Mouse (Mus musculus) heart, postnatal 36 days (tissue): Measurements from ENCODE around the gene Marveld3. TPM values are rescaled to one million over a fixed set of nuclear protein-coding genes. Genes with fewer than 3 reads are reported as not detected.

ENCODE experiments used
- DNase-seq, 2 experiments: peaks; one replicate each; pipeline ENCODE4 v3.0.0; 2021 to 2022
- intact Hi-C: fragments of 180-260 bp; cut with DNase I; formaldehyde crosslinking; loops from one replicate; pipeline ENCODE4 v1.15.1; 2025
- total RNA-seq, 2 experiments: library from RNA; stranded (reverse); gene quantifications; 2 replicates each; pipeline ENCODE4 v1.2.3; 2021

Marveld3 gene
- total RNA-seq, 2 experiments from 2014 or later, result 0.14 to 0.19 TPM

DNA sequence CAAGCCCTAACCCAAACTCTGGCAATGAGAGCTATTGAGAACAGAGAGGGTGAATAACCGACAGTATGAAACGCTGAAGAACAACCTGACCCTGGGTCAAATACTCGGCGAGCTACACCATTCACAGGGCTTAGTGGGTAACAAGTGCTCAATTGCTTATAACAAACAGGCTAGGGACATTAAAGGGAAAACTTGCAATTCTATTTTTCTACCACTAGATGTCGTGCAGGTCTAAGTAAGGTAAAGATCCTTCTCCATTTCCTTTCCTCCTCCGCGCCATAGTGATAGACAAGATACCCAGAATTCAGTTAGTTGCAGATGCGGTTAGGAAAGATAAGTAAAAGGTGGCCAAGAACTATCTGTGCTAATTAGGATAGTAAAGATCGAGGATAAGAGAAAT, 8.3 kb upstream of the Marveld3 start:
- DNase-seq, result no peak

GRCm38 (mm10) chr8:109968837-109969236, 6.8 kb upstream of the Marveld3 start:
- intact Hi-C loops, result no loop called here
- DNase-seq, result no peak

More for the DNA sequence above, 8.3 kb upstream of the Marveld3 start:
- intact Hi-C loops, result loop anchor here (1.0 kb wide), 1 partner anchor 101 kb away; no protein-coding TSS in a partner anchor

DNA sequence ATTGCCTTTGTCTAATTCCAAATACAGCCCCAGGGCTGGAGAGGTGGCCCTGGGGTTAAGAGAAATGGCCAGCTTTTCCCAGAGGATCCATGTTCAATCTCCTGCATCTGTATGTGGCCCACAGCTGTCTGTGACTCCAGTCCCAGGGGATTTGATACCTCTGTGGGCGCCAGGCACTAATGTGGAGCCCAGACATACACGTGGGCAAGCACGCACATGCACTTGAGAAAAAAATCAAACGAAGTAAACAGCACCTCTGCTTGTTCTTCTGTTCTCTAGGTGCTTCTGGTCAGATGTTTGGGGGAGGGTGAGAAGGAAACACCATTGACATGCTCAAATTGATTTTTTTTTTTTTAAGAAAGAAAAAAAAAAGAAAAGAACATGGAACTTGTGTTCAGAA, 2.1 kb upstream of the Marveld3 start:
- no peak for DNase-seq
- intact Hi-C loops, result no loop called here

- DNase-seq, result no peak
- intact Hi-C loops, result no loop called here
Measured at GRCm38 (mm10) chr8:109963421-109963820, 1.4 kb upstream of the Marveld3 start.

DNA sequence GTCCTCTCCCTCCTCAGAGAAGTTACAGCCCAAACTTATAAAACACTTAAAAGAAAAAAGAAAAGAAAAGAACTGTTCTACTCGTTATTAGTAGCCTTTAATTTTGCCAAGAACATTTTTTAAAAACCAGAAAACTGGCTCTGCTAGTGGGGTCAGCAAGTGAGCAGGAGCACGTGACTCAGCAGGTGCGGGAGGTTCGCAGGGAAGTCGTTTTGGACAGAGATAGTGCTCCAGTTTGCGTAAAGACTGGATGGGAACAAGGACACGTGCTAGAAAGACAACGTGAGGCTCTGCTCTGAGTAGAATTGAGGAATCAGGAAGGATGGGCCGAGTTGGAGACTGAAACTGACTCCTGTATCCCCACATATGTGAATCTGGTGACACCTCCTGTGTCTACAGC, 893 bp upstream of the Marveld3 start:
- intact Hi-C loops, result no loop called here
- DNase-seq, result no peak

DNA sequence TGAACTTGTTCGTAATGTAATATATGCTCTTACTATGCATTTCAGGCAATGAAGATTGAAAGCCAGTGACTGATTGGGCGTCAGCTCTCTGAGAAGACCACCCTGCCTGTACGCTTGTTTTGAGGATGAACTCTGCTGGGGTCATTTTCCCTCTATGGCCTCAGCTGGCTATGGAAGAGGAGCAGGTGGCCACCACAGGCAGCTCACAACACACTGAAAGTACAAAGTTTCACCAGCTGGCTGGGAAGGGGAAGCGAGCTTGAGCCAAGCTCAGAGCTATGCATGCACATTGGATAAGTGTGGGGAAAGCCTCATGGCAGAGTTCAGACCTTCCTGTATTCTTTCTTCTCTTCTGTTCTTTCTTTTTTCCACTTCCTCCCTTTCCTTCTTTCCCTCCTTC, 2.9 kb downstream of the Marveld3 start:
- intact Hi-C loops, result no loop called here

DNA sequence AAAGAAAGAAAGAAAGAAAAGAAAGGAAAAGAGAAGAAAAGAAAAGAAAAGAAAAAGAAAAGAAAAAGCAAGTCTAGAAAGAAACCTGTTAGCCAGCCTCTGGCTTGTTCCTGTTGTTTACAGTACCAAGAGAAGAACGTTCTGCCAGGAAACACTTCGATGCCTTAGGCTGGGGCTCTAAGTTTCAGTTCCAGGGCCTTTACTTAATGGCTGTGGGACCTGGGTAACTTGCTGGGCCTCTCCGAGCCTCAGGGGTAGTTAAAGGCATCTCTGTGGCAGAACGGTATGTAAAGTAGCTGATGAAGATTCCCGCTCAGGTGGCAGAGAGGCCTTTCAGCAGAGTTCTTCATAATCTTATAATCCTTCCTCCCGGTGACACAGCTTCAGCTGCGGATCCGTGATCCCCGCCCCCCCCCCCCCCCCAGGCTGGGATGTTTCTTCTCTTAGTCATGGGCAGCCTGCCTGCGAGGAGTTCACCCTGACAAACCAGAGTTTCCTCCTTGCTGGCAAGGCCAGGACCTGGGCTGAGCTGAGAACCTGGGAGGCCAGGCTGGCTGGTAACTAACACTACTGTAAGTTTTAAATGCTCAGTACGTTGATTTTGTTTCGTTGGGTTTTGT, 3.9 kb downstream of the Marveld3 start:
- DNase-seq, result no peak
- intact Hi-C loops, result no loop called here

More for the DNA sequence above, 2.9 kb downstream of the Marveld3 start:
- no peak for DNase-seq

DNA sequence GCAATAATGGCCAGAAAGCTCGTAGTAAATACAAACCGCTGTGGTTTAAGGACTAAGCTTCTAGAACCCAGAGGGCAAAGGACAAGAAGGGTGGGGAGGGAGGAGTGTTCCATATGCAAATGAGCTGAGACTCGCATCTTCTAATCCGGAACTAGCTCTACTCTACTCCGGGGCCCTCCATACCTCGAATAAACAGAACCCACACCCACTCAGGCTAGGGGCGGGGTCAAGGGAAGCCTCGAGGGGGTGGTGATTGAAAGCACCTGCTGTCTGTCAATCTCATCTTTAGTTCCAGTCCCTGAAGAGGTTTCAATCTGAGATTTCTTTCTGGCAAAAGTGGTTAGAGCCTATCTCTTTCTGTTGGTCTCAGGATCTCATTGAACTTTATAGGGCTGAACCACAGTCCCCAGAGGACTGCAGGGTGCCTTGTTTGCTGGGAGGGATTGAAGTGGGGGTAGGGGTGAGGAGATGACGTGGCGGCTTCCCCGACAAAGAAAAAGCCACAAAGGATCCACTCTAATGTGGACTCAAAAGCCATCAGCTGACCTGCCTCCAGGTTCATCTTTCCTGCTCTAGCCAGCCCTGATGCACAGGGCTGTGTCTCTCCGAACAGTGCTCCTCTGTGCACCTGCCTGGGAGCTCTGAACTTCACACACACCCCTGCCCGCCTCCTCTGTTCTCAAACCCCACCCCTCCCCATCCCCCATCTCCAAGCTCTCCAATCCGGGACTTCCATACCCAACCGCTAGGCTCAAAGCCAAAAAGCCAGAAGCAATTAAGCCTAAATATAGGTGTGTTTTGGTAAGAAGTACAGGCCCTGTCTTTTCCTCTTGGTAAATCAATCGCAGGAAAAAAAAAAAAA, 4.6 kb downstream of the Marveld3 start:
- intact Hi-C loops, result no loop called here
- no peak for DNase-seq

GRCm38 (mm10) chr8:109954486-109954948, 7.5 kb downstream of the Marveld3 start:
- intact Hi-C loops, result no loop called here
- DNase-seq, result no peak

DNA sequence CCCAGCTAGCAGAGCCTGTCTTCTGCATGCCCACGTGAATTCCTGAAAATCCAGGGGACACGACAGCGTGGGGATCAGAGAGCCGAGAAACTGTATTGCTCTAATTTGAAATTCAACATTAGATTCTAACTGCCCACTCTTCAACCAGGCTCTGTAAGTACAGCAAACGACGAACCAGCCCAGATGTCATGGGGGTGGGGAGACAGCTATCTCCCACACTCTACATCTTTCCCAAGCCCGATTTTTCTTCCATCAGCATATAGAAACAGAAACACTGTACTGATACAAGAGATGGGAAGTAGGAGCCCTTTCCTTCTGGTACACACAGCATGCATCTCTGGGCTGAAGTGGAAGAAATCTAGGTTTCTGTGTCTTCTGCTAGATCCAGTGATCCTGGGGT, 9.8 kb downstream of the Marveld3 start:
- DNase-seq, result no peak
- intact Hi-C loops, result no loop called here

DNA sequence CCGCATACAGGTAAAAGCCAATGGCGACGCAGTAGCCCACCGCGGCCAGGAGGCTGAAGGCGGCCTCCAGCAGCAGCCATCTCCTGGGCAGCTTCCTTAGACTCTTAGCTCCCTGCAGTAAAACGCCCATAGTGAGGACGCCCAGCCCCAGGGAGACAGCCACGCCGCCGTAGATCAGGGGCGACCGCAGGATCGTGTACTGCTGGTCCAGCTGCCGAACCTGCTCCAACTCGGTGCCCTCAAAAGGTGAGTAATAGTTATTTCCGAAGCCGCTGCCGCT, 13.8 kb downstream of the Marveld3 start:
- intact Hi-C loops, result no loop called here
- no peak for DNase-seq

- DNase-seq, result no peak
- intact Hi-C loops, result no loop called here
Measured at GRCm38 (mm10) chr8:109947447-109948284, 14.3 kb downstream of the Marveld3 start.

DNA sequence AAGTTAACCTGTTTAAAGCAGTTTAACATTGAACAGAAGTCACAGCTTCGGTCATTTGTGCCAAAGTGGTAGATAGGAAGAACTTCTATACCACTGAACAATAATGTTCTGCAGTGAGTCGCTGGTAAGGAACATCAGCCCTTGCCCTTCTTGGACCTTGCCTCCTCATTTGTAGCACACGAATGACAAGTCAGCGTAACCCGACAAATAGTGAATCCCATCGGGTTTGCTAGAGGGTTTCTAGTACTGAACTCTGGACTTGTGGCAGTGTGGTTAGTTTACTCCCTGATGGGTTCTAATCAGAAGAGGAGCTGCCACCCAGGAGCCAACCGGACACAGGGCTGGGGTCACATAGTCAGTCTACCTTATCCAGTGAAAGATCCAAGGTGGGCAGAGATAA, 15.7 kb downstream of the Marveld3 start:
- no peak for DNase-seq
- intact Hi-C loops, result no loop called here

GRCm38 (mm10) chr8:109945694-109946093, 16.3 kb downstream of the Marveld3 start:
- no peak for DNase-seq
- intact Hi-C loops, result no loop called here

GRCm38 (mm10) chr8:109945153-109945632, 16.8 kb downstream of the Marveld3 start:
- no peak for DNase-seq
- intact Hi-C loops, result no loop called here

- no peak for DNase-seq
- intact Hi-C loops, result no loop called here
Measured at GRCm38 (mm10) chr8:109941606-109942360, 20.2 kb downstream of the Marveld3 start.

DNA sequence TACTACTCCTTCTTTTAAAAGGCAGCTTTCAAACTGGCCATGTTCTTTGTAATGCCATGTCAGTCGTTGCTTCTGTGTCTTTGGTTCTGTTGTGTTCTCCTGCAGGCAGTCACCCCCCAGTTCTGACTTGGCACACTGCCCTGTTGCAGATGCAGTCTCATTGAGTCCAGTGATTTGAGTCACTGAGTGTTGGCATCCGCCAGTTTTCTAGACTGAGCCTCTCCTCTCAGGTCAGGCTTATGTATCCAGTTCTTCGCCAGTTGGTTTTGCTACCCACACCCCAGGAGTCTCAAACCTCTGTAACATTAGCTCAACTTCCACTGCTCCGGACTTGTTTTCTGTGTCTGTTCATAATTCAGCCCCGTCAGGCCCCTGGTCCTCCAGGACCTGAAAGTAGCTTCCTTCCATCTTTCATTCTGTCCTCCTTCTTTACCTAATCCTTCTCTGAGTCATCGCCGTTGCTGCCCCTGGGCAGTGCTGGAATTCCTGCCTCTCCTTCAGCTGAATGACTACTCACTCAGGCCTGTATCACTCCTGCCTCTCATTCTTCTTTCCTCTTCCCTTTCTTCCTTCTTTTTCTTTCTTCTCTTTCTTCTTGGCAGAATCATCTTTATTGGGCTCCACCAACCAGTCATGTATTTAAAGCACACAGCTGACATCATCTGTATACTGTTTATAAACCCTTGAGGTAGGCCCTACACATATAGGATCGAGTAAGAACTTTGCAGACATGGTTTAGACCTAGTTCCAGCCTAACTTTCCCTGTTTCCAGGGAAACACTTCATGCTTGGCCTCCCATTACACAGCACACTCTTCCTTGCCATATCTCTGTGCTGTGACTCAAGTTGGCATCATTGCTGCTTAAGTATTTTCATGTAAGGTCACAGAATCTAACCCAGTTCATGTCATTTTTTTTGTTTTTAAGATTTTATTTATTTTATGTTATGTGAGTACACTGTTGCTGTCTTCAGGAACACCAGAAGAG, 41.3 kb downstream of the Marveld3 start:
- intact Hi-C loops, result no loop called here

GRCm38 (mm10) chr8:109917277-109917676, 44.7 kb downstream of the Marveld3 start:
- intact Hi-C loops, result loop anchor here (1.0 to 10.0 kb wide), 3 partner anchors 64 to 322 kb away; partner anchors contain the start of gene Zfp821
- DNase-seq, result peak; percentile 27 to 37

More for the DNA sequence above, 41.3 kb downstream of the Marveld3 start:
- DNase-seq, result peak in 1 of 2 experiments; percentile 11

DNA sequence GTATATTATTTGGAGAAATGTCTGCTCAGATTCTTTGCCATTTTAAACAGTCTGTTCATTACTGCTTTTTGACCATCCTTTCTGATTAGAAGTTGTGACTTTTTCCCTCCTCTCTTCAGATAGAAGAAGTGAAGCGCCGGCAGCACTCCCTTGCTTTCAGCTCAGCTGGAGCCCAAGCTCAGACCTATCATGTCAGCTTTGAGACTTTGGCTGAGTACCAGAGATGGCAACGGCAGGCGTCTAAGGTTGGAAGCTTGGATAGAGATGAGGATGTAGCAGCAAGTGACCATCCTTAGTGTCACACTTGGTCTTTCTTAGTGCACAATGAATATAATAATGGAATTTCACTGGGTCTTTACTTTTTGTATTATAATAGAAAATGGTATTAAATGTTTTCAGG, 54.6 kb downstream of the Marveld3 start:
- no peak for DNase-seq
- intact Hi-C loops, result no loop called here
